Mouse (Mus musculus) heart, postnatal 36 days (tissue): Measurements from ENCODE around the gene Pgc. TPM values are rescaled to one million over a fixed set of nuclear protein-coding genes. Genes with fewer than 3 reads are reported as not detected.

Source experiments
- DNase-seq, 2 experiments: peaks; one replicate each; pipeline ENCODE4 v3.0.0; 2021 to 2022
- intact Hi-C: fragments of 180-260 bp; cut with DNase I; formaldehyde crosslinking; loops from one replicate; pipeline ENCODE4 v1.15.1; 2025
- total RNA-seq, 2 experiments: library from RNA; stranded (reverse); gene quantifications; 2 replicates each; pipeline ENCODE4 v1.2.3; 2021

Gene Pgc
- not detected for total RNA-seq

- DNase-seq: no peak
- intact Hi-C loops: no loop called here
Observed at GRCm38 (mm10) chr17:47726566-47726965, at the start of gene Pgc. TSS of gene Pgc (plus strand) at chr17:47726842.

- intact Hi-C loops: loop anchor here (10.0 kb wide), 1 partner anchor 163 kb away; no protein-coding TSS in a partner anchor
- DNase-seq: no peak
Observed at GRCm38 (mm10) chr17:47678238-47678637, 48.4 kb upstream of the Pgc start.

DNA sequence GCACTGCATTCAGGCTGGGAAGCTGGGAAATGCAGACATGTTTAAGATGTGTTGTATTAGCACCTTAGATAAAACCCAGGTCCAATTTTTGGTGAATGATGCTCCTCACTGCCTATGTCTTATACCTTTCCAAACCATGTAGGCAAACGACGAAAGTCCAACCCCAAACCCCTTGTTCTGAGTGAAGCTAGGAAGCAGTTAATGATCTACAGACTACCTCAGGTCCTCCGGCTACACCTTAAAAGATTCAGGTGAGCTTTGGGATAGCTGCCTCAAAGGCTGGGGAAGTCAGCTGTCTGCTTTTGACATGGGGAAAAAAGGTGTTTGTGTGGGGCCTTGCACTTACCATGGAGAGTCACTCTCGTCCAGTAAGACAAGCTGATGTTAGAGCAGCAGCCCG is 47.9 kb upstream of the Pgc start:
- no peak for DNase-seq
- intact Hi-C loops: loop anchor here (10.0 kb wide), 1 partner anchor 164 kb away; no protein-coding TSS in a partner anchor

DNA sequence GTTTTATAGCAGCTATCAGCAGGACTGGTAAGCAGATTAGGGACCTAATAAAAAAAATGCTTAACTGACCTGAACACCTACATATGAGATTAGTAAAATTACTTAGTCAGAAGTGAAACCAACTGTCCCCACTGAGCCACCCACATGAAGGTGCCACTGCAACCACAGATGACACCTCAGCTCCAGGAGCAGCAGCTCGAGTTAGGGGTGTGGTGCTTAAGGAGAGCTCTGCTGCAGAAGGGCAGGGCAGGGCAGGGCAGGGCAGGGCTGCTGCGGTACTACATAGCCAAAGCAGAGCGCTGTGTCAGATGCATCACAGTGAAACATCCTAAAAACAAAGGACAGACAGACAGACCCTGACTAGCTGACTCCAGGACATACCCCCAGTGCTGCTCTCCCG is 43.8 kb upstream of the Pgc start:
- intact Hi-C loops: no loop called here
- no peak for DNase-seq

- intact Hi-C loops: loop anchor here (2.0 kb wide), 1 partner anchor 59 kb away; no protein-coding TSS in a partner anchor
- peak; percentile 92 to 94 for DNase-seq
Observed at GRCm38 (mm10) chr17:47687409-47688343, 39.0 kb upstream of the Pgc start.

DNA sequence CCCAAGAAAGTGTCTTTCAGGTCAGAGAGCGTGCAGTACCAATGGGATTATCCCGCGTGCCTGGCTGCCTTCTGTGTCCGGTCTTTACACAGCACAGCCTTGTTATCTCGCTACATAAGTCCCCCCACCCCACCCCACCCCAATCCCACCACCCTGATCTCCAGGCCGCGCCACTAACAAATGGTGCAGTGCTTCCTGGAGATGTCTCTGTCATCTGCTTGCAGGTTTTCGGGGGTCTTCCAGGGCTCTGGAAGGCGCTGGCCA is 38.4 kb upstream of the Pgc start, which contains the start of gene Tomm6:
Gene Tomm6 (minus strand): TSS at position 43 of the 264 bp plus-strand sequence.
- no peak for DNase-seq
- intact Hi-C loops: loop anchor here (2.0 kb wide), 1 partner anchor 59 kb away; no protein-coding TSS in a partner anchor

GRCm38 (mm10) chr17:47688608-47689575 is 37.8 kb upstream of the Pgc start, which contains the start of gene Frs3:
TSS of gene Frs3 (plus strand) at chr17:47689030.
- intact Hi-C loops: loop anchor here (2.0 kb wide), 1 partner anchor 60 kb away; no protein-coding TSS in a partner anchor
- peak; percentile 58 to 66 for DNase-seq

DNA sequence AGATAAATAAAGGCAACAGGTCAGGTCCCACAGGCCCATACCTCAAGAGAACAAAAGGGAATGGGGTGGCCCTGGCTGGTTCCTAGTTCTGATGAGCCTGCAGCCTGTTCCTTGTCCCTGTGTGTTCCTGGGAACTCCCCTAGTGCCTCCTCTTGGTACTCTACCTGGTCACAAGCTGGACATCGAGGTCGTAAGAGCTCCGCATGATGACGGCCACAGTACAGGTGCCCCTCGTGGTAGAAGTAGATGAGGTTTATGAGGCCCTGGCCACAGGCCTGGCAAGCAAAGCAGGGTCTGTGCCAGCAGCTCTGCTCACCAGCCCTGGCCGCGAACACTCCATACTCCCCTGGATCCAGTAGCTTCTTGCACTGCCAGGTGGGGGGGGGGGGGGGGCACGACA is 36.7 kb upstream of the Pgc start:
- intact Hi-C loops: loop anchor here (2.0 to 5.0 kb wide), 2 partner anchors 61 to 318 kb away; no protein-coding TSS in a partner anchor
- DNase-seq: no peak

GRCm38 (mm10) chr17:47691650-47692049 is 35.0 kb upstream of the Pgc start:
- intact Hi-C loops: loop anchor here (5.0 kb wide), 1 partner anchor 319 kb away; no protein-coding TSS in a partner anchor
- no peak for DNase-seq

GRCm38 (mm10) chr17:47693671-47694441 is 32.8 kb upstream of the Pgc start:
- peak; percentile 44 to 51 for DNase-seq
- intact Hi-C loops: loop anchor here (5.0 kb wide), 1 partner anchor 322 kb away; no protein-coding TSS in a partner anchor

DNA sequence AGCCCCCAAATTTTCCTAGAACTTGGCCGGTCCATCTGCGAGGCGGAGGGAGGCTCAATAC is 32.4 kb upstream of the Pgc start, which contains the start of gene Gm21981:
Gene Gm21981 (minus strand): TSS at position 14 of the 61 bp plus-strand sequence.
- DNase-seq: no peak
- intact Hi-C loops: loop anchor here (5.0 kb wide), 1 partner anchor 322 kb away; no protein-coding TSS in a partner anchor

- peak; percentile 98 for DNase-seq
- intact Hi-C loops: loop anchor here (5.0 kb wide), 1 partner anchor 322 kb away; no protein-coding TSS in a partner anchor
Observed at GRCm38 (mm10) chr17:47694503-47695336, 31.9 kb upstream of the Pgc start, which contains the start of gene Prickle4. TSS of gene Prickle4 (minus strand) at chr17:47694736.

- intact Hi-C loops: no loop called here
- no peak for DNase-seq
Observed at GRCm38 (mm10) chr17:47695337-47695710, 31.3 kb upstream of the Pgc start.

GRCm38 (mm10) chr17:47698156-47698555 is 28.5 kb upstream of the Pgc start:
- intact Hi-C loops: no loop called here
- no peak for DNase-seq

- DNase-seq: no peak
- intact Hi-C loops: no loop called here
Observed at GRCm38 (mm10) chr17:47699055-47699454, 27.6 kb upstream of the Pgc start.

DNA sequence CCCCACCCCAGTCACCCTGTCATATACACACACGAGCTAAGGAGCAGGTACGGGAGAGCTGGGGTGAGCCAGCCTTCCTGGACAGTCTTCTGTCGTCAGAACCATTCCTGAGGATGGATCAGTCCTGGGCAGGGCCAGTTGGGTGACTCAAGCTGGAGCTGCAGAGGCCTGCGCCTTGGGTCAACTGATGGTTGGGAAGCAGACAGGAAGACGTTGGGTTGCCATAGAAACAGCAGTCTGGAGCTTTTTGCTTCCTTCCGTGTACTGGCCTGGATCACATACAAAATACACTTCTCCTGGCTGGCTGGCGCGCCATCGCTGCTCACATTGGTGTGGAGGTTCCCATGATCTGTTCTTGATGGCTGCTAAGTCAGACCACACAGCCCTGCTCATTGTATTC is 24.8 kb upstream of the Pgc start:
- DNase-seq: no peak
- intact Hi-C loops: no loop called here

- no peak for DNase-seq
- intact Hi-C loops: no loop called here
Observed at GRCm38 (mm10) chr17:47702548-47703345, 23.9 kb upstream of the Pgc start.

DNA sequence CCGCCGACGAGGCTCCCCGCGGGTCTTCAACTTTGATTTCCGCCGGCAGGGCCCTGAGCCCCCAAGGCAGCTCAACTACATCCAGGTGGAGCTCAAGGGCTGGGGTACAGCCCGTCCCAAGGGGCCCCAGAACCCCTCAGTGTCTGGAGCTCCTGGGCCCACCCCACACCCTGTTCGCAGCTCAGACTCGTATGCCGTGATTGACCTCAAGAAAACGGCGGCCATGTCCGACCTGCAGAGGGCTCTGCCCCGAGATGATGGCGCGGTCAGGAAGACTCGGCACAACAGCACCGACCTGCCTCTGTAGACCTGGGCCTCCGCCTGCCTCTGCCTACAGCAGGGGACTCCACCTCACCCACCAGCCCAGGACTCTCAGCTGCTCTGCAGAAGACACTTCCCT is 23.1 kb upstream of the Pgc start:
- intact Hi-C loops: no loop called here
- DNase-seq: no peak

GRCm38 (mm10) chr17:47704692-47705091 is 21.9 kb upstream of the Pgc start:
- intact Hi-C loops: no loop called here
- DNase-seq: no peak
